Mouse (Mus musculus) heart, embryonic 11.5 days (tissue): Measurements from ENCODE around the gene Taar4. TPM values are rescaled to one million over a fixed set of nuclear protein-coding genes. Genes with fewer than 3 reads are reported as not detected.

Source experiments
- ATAC-seq: fragments of 200-750 bp; cut with Nextera tagmentation; replicated peaks from 2 replicates; pipeline ENCODE4 v1.8.0; 2017; ENCODE audit warnings: moderate library complexity; ENCODE audit not compliant: insufficient number of reproducible peaks, low FRiP score, low TSS enrichment
- H3K27ac ChIP-seq: fragments of 300-500 bp; sonication (generic); 2 replicates; pipeline ENCODE4 v1.5.1; 2014; ENCODE audit warnings: mild to moderate bottlenecking, low read depth, low read length
- H3K27me3 ChIP-seq: fragments of 300-500 bp; sonication (generic); 2 replicates; pipeline ENCODE4 v1.6.1; 2014; ENCODE audit warnings: mild to moderate bottlenecking, low read length, mixed read lengths; ENCODE audit not compliant: control insufficient read depth, insufficient read depth
- H3K36me3 ChIP-seq: fragments of 300-500 bp; sonication (generic); 2 replicates; pipeline ENCODE4 v1.6.1; 2014; ENCODE audit warnings: mild to moderate bottlenecking, low read length, moderate library complexity, mixed read lengths; ENCODE audit not compliant: control insufficient read depth, insufficient read depth
- H3K4me1 ChIP-seq: fragments of 300-500 bp; sonication (generic); 2 replicates; pipeline ENCODE4 v1.6.1; 2014; ENCODE audit warnings: low read length; ENCODE audit not compliant: control insufficient read depth, insufficient read depth
- H3K4me2 ChIP-seq: fragments of 300-500 bp; sonication (generic); 2 replicates; pipeline ENCODE4 v1.6.1; 2014; ENCODE audit warnings: mild to moderate bottlenecking, moderate library complexity
- H3K4me3 ChIP-seq: fragments of 300-500 bp; sonication (generic); 2 replicates; pipeline ENCODE4 v1.5.1; 2014; ENCODE audit warnings: low read depth, low read length
- H3K9ac ChIP-seq: fragments of 300-500 bp; sonication (generic); 2 replicates; pipeline ENCODE4 v1.6.1; 2014; ENCODE audit warnings: mild to moderate bottlenecking, low read depth, low read length, moderate library complexity
- H3K9me3 ChIP-seq: fragments of 300-500 bp; sonication (generic); replicated peaks from 2 replicates; pipeline ENCODE4 v1.6.1; 2016; ENCODE audit warnings: low read length; ENCODE audit not compliant: control insufficient read depth
- WGBS: fragments of 180-500 bp; shearing (Covaris S2); extraction: QIAGEN DNeasy Blood & Tissue Kit; methylation state at CpG from one replicate; pipeline ENCODE4 v1.1.7; 2014; ENCODE audit not compliant: insufficient replicate concordance; 5-methylcytosine and 5-hydroxymethylcytosine counted together
- polyA plus RNA-seq: library from polyadenylated mRNA; unstranded; fragments of >200 nt; fragmentation: Nextera tagmentation; extraction: Ambion mirVana; gene quantifications from 2 replicates; pipeline ENCODE4 v1.2.1, GENCODE M21; 2014

Gene Taar4
- polyA plus RNA-seq, 1 experiment from 2014 or later, result not detected

DNA sequence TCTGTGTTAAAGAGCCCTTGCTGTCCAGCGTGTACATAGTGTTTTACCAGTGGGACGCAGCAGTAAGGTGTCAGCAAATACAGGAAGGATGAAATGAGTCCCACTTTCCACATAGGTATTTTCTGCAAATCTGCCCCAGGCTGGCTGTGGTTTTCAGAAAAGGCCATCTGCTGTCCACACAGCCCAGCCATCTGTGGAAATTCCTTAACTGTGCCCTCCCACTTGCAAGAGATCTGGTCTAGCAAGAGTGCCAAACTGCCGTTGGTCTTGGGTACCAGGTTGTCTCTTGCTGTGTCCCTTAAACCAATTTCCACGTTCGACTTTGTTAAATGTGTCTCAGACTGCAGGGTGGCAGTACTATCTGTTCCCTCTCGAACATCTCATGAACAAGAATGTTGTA, 8.6 kb upstream of the Taar4 start:
- Histone ChIP-seq H3K4me1 (no peaks in the 10 kb centered on the region), H3K27ac (no peak overlapping the region), H3K27me3 (no peaks in the 10 kb centered on the region), H3K9me3 (no peaks in the 10 kb centered on the region), H3K9ac (no peak overlapping the region), H3K36me3 (no peaks in the 10 kb centered on the region), H3K4me3 (no peak overlapping the region), H3K4me2 (no peak overlapping the region)
- 72% methylated on average over 6 of the region's 6 CpGs for WGBS
- ATAC-seq, result no peak

DNA sequence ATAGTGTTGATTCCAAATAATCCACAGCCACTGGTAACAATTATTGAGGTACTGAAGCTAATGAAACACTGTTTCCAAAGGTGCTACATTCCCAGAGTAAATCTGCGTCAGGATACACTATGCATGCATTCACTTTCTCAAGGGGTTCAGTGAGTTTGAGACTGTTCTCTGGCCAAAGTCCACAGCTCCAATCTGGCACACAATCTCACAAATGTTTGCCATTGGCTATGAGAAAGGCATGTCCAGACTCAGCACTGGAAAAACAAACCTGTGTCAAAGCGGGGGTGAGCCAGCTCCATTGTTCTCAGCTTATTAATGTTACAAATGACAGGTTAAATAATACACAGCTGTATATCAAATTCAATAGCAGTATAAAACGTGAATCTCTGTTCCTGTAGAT, 1.2 kb upstream of the Taar4 start:
- no peak overlapping the region for H3K9ac ChIP-seq
- H3K27ac ChIP-seq, result no peak overlapping the region
- ATAC-seq, result no peak
- H3K4me3 ChIP-seq, result no peak overlapping the region
- no peaks in the 10 kb centered on the region for H3K9me3 ChIP-seq
- H3K4me2 ChIP-seq, result no peak overlapping the region
- H3K4me1 ChIP-seq, result no peaks in the 10 kb centered on the region
- no peaks in the 10 kb centered on the region for H3K36me3 ChIP-seq
- no peaks in the 10 kb centered on the region for H3K27me3 ChIP-seq
- 60% methylated on average over 3 of the region's 3 CpGs for WGBS

DNA sequence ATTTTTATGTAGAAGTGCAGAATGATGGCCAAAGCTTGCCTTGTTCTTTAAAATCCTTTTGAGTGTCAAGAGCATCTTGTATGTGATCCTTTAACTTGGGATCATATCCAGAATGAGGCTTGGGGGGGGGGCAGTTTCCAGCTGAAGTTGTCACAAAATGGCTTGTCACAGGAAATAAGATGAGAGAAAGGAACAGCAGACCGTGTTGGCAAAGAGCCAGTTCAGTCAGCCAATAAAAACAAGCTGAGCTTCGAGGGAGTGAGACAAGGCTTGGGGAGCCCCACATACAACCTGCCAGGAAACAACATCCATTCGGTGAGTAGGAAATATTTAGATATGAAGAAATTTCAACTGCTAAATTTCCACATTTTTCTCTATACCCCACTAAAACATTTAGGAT, 3.1 kb downstream of the Taar4 start:
- Histone ChIP-seq H3K4me3 (no peak overlapping the region), H3K4me2 (no peak overlapping the region), H3K27ac (no peak overlapping the region), H3K27me3 (no peaks in the 10 kb centered on the region), H3K9ac (no peak overlapping the region), H3K36me3 (no peaks in the 10 kb centered on the region), H3K4me1 (no peaks in the 10 kb centered on the region), H3K9me3 (no peaks in the 10 kb centered on the region)
- no peak for ATAC-seq
- WGBS, result 42% methylated on average over 3 of the region's 3 CpGs

DNA sequence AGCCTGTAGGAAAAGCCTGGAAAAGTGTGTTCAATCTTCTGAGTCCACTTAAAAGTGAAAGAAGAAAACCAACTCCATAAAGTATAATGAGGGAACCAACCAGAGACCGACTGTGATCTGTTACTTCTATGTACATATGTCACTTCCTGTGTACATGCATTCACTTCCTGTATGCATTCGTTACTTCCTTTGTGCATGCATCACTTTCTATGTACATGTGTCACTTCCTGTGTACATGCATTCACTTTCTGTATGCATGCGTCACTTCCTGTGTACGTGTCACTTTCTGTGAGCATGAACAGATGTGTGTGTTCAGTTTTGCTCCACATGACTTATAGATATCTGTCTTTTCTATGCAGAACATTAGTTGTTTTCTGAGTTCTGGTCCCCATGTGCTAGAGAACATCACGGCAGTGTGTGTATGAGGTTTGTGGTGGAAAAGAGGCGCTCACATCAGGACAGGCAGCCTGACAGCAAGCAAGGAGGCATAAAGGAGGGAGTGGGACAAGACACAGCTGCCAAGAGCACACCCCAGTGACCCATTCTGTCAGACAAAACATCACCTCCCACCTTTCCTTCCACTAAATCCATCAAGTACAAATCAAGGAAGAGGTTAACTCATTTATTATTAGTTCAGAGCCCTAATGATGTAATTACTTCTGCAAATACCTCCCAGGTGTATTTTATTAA, 4.8 kb downstream of the Taar4 start:
- Histone ChIP-seq H3K27me3 (no peaks in the 10 kb centered on the region), H3K4me1 (no peaks in the 10 kb centered on the region), H3K27ac (no peak overlapping the region), H3K9me3 (no peaks in the 10 kb centered on the region), H3K4me2 (no peak overlapping the region), H3K9ac (no peak overlapping the region), H3K36me3 (no peaks in the 10 kb centered on the region), H3K4me3 (no peak overlapping the region)
- ATAC-seq, result no peak
- 77% methylated on average over 6 of the region's 6 CpGs for WGBS

DNA sequence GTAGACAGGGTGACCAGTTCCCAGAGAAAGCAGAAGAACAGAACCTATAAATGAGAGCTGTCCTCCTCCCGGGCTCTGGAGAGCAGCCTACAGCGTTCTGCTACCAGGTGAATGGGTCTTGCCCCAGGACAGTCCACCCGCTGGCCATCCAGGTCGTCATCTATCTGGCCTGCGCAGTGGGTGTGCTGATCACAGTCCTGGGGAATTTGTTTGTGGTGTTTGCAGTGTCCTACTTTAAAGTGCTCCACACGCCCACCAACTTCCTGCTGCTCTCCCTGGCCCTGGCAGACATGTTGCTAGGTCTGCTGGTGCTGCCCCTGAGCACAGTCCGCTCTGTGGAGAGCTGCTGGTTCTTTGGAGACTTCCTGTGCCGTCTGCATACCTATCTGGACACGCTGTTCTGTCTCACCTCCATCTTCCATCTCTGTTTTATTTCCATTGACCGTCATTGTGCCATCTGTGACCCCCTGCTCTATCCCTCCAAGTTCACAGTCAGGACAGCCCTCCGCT, 10.4 kb downstream of the Taar4 start, which contains the start of gene Taar5:
Gene Taar5, plus strand, starts transcription at position 51 of the 510 bp plus-strand sequence.
- 81% methylated on average over 11 of the region's 11 CpGs for WGBS
- Histone ChIP-seq H3K9me3 (no peaks in the 10 kb centered on the region), H3K4me3 (no peak within 1 kb of the TSS), H3K4me1 (no peaks in the 10 kb centered on the region), H3K4me2 (no peak within 1 kb of the TSS), H3K27ac (no peak within 1 kb of the TSS), H3K27me3 (no peaks in the 10 kb centered on the region), H3K36me3 (no peaks in the 10 kb centered on the region), H3K9ac (no peak within 1 kb of the TSS)
- no peak for ATAC-seq

DNA sequence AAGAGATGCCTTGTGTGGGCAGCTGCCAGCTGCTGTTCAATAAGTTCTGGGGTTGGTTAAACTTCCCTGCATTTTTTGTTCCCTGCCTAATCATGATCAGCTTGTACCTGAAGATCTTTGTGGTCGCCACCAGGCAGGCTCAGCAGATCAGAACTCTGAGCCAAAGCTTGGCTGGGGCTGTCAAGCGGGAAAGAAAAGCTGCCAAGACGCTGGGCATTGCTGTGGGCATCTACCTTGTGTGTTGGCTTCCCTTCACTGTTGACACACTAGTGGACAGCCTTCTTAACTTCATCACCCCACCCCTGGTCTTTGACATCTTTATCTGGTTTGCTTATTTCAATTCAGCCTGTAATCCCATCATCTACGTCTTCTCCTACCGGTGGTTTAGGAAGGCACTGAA, 11.0 kb downstream of the Taar4 start:
- Histone ChIP-seq H3K4me3 (no peak overlapping the region), H3K9me3 (no peaks in the 10 kb centered on the region), H3K27me3 (no peaks in the 10 kb centered on the region), H3K27ac (no peak overlapping the region), H3K4me2 (no peak overlapping the region), H3K4me1 (no peaks in the 10 kb centered on the region), H3K36me3 (no peaks in the 10 kb centered on the region), H3K9ac (no peak overlapping the region)
- WGBS, result 74% methylated on average over 5 of the region's 5 CpGs
- ATAC-seq, result no peak

DNA sequence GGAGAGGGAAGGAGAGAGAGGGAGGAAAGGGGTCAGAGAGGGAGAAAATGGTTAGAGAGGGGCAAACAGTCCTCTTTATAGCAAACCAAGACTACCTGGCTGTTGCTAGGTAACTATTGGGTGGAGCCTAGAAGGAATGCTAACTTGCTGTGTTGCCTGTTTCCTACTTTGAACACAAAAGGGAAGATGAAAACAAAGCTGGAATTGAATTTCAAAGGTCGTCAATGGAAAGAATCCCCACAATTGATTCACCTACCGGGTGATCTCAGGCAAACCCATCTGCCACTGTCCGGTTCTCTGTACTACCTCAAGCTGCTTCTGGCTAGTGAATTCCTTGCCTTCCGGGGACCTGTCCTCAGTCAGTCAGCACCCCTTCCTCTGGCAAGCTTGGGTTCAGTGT, 17.7 kb downstream of the Taar4 start:
- ATAC-seq, result no peak
- Histone ChIP-seq H3K4me1 (no peaks in the 10 kb centered on the region), H3K4me2 (no peak overlapping the region), H3K36me3 (no peaks in the 10 kb centered on the region), H3K9ac (no peak overlapping the region), H3K27ac (no peak overlapping the region), H3K4me3 (no peak overlapping the region), H3K9me3 (no peaks in the 10 kb centered on the region), H3K27me3 (no peaks in the 10 kb centered on the region)
- WGBS, result 63% methylated on average over 4 of the region's 4 CpGs

DNA sequence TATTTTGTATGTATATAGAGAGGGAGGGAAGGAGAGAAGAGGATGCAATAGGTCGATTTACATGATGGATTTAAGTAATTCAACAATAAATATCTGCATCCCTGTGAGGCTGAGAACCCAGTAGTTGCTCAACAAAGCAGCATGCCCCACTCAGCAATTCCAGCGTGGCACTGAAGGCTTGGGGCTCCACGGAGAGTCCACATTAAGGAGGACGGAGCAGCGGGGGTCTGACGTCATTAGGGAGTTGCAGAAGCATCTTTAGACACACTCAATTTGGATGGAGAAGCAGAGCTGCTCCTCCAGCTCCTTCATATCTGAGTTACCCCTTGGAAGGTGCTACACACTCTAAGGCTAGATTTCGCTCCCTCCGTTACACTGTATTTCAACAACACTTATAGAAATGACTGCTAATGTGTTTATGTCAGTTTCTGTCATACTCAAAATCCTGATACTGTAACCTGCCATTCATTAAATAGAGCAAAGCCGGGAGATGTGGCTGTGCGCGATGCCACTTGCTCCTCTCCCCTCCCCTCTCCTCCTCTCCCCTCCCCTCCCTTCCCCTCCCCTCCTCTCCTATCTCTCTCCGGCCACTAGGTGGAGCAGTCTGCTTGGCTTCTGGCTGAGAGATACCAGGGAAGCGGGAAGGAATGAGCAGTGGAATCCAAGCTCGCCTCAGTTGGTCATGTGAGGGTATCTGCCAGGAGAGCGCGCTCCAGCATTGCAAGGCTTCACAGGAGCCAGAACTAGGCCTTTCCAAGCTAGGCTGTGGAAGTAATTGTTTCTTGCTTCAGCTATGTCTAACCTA, 18.8 kb downstream of the Taar4 start:
- 0 out of 2 replicates have a peak, but pooled peaks have one; percentile 26 for ATAC-seq
- WGBS, result 37% methylated on average over 16 of the region's 16 CpGs
- no peaks in the 10 kb centered on the region for H3K9me3 ChIP-seq
- no peak overlapping the region for H3K4me3 ChIP-seq
- no peaks in the 10 kb centered on the region for H3K27me3 ChIP-seq
- no peak overlapping the region for H3K4me2 ChIP-seq
- H3K4me1 ChIP-seq, result no peaks in the 10 kb centered on the region
- H3K9ac ChIP-seq, result no peak overlapping the region
- no peak overlapping the region for H3K27ac ChIP-seq
- H3K36me3 ChIP-seq, result no peaks in the 10 kb centered on the region
